Mouse (Mus musculus) gastrocnemius, adult 8-10 months (tissue): Measurements from ENCODE around the gene Vstm5. TPM values are rescaled to one million over a fixed set of nuclear protein-coding genes. Genes with fewer than 3 reads are reported as not detected.
"Not testable (repeated sequence)": the region's sequence is repeated elsewhere in the genome, so short reads cannot be mapped to it uniquely, and the experiment has no call there.

Experiments
- DNase-seq, 2 experiments: peaks; one replicate each; pipeline ENCODE4 v3.0.0; 2022; ENCODE audit warnings: low spot score in 2 of 2
- total RNA-seq, 4 experiments: library from RNA; stranded (reverse); gene quantifications; 2 replicates each; pipeline ENCODE4 v1.2.4; 2022

Vstm5 gene
- total RNA-seq, 4 experiments from 2014 or later: not detected

DNA sequence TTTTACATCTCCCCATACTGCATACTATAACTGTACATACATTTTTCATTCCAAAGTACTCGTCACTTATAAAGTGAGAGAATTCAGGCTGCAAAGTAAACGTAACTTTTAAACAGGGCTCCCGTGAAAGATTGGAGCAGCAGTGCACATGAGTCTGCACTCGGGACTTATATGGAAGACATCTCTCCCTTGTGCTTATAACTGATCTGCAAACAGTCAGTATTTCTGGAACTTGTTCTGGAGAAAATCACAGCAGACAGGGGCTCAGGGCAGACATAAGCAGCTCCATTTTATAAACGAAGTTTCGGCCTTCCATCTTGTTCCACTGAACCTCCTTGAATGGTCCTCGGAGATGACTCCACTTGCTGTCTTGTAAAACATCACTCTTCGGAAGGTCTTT lies 23.1 kb downstream of the Vstm5 start:
- no peak for DNase-seq

DNA sequence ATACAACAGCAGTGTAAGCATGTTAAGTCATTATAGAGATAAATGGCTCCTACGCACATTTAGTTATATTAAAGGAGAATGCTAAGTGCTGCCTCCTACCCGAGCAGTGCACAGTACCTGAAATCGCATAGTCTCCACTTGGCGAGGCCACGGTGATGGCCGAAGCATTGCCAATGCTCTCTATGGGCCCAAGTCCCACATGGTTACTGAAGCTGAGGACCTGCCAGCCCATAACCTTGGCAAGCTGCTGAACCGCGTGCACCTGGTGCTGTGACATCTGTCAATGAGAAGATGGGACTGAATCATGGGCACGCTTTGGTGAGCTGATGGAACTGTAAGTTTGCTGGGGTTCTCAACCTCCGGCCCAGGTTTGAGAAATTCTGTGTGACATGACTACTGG lies 24.6 kb downstream of the Vstm5 start:
- no peak for DNase-seq

DNA sequence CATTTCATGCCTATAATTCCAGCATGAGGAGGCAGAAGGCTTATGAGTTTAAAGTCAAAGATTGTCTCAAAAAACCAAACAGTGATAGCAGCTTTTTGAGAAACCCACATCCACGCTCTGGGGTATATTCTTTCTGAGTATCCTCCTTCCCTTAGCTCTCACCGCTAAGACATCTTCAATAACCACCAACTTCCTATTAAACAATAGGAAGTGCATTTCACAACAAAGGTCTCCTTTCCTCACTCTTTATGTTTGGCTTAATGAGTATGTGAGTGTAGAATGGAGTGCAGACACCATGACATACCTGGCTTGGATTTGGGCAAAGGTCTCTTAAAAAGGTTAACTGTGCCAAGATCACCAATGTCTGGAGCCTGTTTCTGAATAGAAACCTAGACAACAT lies 35.1 kb downstream of the Vstm5 start:
- no peak for DNase-seq

- DNase-seq: no peak
Observed at GRCm38 (mm10) chr9:15276855-15277254, 38.0 kb downstream of the Vstm5 start.

DNA sequence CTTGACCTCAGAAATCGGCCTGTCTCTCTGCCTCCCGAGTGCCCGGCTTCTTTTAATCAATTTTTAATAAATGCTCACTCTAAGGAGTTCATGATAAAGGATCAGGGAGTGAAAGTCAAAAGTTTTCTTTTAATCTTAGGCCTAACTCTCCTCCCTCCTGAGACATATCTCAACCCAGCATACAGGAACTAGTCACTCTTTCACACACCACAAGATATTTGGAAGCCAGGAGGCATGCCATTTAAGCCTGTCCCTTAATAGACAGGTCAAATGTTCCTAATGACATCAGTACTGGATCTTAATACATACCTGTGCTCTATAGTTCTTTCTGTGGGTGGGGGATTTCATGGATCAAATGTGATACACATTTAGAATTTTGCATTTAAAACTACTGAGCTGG lies 39.5 kb downstream of the Vstm5 start:
- no peak for DNase-seq

DNA sequence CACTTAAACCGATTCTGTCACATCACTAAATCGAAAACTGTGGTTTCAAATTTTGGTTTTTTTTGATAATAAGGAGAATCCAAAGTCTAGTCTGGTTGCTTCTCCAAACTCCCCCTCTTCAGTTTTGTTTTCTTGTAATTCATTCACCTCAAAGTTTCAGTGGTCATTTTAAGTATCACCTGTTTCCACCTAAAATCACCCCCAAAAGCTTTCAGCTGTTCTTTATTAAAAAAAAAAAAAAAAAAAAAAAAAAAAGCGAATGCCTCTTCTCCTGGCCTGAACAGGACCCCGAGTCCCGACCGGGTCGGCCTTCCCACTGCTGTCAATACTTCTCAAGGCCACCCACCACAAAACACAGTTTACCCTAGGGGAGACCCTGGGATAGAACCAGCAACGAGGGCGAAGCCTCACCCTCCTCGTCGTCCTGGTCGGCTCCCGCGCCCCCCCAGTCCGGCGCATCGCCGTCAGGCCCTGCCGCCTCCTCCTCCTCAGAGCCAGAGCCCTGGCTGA lies 40.3 kb downstream of the Vstm5 start:
- DNase-seq: no peak

- peak; percentile 79 to 87 for DNase-seq
Observed at GRCm38 (mm10) chr9:15279649-15280490, 41.0 kb downstream of the Vstm5 start, which contains the start of gene Med17. Gene Med17 (minus strand): TSS chr9:15279931.

GRCm38 (mm10) chr9:15280491-15280879 lies 41.6 kb downstream of the Vstm5 start:
- DNase-seq: no peak

DNA sequence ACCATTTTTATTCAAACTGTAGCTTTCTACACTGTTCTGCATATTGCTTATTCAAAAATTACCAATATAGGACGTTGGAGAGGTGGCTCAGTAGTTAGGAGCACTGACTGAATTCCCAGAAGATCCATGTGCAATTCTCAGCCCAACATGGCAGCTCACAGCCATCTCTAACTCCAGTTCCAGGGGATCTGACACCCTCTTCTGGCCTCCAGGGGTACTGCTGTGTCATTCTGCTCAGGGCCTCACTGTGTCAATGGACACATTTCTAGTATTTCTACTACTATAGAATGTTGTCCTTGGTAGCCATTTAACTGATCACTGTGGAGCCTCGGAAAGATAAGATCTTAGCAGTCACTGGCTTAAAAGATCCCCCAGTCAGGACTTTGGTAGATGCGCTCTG lies 46.6 kb downstream of the Vstm5 start:
- no peak for DNase-seq

- no peak for DNase-seq
Observed at GRCm38 (mm10) chr9:15287846-15288245, 49.0 kb downstream of the Vstm5 start.

- no peak for DNase-seq
Observed at GRCm38 (mm10) chr9:15288402-15288801, 49.6 kb downstream of the Vstm5 start.

DNA sequence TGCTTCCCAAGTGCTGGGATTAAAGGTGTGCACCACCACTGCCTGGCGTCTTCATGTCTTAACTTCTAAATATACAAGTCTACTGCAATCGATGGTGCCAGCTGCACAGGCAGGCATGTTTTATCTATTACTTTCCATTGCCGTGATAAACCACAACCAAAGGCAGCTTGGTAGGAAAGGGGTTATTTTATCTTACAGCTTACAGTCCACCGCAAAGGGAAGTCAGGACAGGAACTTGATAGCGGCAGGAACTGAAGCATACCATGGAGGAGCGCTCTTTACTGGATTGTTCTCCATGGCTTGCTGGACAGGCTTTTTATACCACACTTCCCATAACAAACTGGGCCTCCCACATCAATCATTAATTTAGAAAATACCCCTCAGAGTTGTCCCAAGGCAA lies 50.4 kb downstream of the Vstm5 start:
- DNase-seq: no peak

GRCm38 (mm10) chr9:15297112-15297511 lies 58.3 kb downstream of the Vstm5 start:
- no peak for DNase-seq

DNA sequence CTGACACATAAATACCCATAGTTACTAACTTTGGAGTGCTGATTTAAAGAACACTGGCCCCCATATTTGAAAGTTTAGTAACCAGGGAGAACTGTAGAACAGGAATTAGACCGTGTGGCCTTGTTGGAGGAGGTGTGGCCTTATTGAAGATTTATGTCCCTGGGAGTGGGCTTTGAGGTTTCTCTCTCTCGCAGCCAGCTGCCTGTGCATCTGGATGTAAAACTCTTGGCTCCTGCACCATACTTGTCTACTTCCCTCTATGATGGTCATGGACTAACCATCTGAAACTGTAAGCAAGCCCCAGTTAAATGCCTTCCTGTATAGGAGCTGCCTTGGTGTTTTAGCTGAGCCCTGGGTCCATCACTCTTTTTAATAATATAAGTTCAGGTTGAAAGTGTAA lies 59.6 kb downstream of the Vstm5 start:
- DNase-seq: no peak

GRCm38 (mm10) chr9:15300056-15300455 lies 61.2 kb downstream of the Vstm5 start:
- DNase-seq: no peak

- peak; percentile 30 to 40 for DNase-seq
Observed at GRCm38 (mm10) chr9:15301399-15301798, 62.6 kb downstream of the Vstm5 start.

DNA sequence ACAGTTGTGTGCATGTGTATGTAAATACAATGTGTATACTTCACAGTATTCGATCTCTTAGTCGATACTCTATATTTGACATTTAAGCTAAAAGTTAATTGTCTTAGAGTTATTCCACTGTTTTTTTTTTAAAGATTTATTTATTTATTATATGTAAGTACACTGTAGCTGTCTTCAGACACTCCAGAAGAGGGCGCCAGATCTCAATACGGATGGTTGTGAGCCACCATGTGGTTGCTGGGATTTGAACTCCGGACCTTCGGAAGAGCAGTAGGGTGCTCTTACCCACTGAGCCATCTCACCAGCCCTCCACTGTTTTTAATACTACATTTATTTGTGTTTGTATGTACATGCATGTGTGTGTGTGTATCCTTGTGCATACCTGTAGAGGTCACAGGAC lies 63.2 kb downstream of the Vstm5 start:
- DNase-seq: not testable (repeated sequence)

DNA sequence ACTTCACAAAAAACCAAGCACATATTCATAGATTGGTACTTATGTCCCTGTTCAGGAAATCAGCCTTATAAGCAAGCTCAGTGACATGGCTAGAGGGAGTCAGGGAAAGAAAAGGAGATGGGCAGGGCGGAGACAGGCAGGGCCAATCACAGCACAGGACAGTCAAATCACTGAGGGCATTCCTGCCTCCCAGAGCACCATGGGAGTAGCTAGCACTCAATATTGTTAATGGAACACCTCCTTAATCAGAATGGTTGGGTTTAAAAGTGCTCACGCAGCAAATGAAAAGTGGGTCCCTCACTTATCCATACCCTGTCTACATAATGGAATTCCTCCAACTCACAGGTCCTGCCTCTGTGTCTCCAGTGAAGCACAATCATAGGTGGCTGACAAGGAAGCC lies 64.0 kb downstream of the Vstm5 start:
- DNase-seq: no peak

DNA sequence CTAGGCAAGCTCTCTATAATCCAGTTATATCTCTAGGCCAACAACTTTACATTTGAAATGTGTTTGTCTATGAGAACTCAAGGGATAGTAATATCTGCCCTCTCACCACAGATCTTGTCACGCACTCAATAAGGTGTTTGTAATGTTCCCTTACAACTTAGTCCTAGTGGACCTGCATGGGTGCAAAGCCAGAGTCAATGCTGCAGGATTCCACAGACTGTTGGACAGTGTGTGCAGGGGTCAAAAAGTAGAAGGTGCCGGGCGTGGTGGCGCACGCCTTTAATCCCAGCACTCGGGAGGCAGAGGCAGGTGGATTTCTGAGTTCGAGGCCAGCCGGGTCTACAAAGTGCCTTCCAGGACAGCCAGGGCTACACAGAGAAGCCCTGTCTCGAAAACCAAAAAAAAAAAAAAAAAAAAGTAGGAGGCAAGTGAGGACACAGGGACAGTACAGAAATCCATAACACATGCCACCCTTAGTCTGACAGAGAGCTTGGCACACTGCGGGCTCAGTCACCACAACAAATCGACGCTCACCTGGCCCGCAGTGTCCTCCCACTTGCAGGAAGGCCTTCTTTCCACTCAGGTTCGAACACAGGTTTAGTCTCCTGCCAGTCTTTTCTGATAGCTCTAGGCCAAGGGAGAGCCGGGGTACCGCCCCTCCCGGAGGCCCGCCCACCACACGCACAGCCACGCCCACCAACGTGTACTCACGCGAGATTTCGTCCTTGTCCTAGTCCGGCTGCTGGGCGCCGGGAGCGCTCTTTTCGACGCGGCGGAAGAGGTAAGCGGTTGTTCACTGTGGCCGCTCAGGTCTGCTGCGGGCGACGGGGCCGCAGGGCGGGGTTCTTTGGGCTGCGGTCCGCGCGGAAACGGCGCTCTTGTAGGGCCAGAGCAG lies 66.9 kb downstream of the Vstm5 start, which contains the start of gene Taf1d:
Taf1d (plus strand) TSS at position 712 of the 895 bp plus-strand sequence.
- DNase-seq: peak; percentile 95 to 96

DNA sequence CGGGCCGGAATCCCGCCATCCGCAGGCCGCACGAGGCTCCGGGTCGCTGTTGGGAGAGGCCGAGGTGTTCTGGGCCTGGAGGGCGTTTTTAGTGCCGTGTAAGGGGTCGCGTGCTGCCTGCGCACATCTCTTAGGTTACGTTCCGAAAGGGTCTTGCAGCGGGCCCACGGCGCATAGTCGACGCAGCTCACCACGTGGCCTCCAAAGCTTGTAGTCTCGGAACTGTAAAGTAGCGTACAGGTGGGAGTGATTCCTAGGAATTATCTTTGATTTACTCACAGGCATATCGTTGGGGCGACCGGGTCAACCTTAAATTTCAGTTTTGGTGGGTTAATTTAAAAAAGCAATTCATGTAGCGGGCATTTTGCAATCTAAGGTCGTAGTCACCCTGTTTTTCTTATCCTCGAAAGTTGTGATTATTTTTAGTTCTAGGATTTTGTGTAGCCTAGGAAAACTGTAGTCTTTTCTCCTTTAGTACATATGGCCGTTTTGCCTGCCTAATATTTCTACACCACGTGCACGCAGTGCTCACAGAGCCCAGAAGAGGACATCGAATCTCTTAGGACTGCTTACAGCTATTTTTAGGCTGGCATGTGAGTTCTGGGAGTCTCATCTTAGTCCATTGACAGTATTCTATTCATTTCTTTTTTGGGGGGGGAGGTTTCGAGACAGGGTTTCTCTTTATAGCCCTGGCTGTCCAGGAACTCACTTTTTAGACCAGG lies 67.7 kb downstream of the Vstm5 start, which contains the start of gene 4931406C07Rik:
4931406C07Rik (minus strand) TSS at position 51 of the 722 bp plus-strand sequence.
- no peak for DNase-seq

DNA sequence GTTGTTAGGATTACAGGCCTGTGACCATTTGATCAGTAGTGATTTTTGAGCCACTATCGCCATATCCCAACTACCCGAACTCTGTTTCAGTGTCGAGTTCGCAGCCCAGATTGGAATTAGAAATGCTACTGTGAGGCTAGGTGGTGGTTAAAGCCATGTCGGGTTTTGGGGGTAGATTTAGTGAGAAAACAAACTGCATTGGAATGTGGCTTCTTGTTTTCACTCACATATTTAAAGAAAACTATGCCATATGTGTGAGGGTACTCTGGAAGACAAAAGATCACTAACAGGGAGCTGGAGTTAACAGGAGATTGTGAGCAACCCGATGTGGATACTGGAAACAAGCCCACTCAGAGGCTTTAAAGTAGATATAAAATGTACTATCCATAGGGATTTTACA lies 68.4 kb downstream of the Vstm5 start:
- DNase-seq: no peak
